Mouse (Mus musculus) gastrocnemius, postnatal 25 days (tissue): ENCODE results near the gene Fcgr2b. TPM values are rescaled to one million over a fixed set of nuclear protein-coding genes. Genes with fewer than 3 reads are reported as not detected.
"Not testable (repeated sequence)": the region's sequence is repeated elsewhere in the genome, so short reads cannot be mapped to it uniquely, and the experiment has no call there.

Experiments used
- DNase-seq: peaks from one replicate; pipeline ENCODE4 v3.0.0; 2022
- total RNA-seq, 2 experiments: library from RNA; stranded (reverse); gene quantifications; 1 replicate in 1 of 2; 2 replicates in 1 of 2; pipeline ENCODE4 v1.2.3; 2021

Gene Fcgr2b
- total RNA-seq, 2 experiments from 2014 or later, result 1.9 to 2.8 TPM

- DNase-seq, result no peak
Observed at GRCm38 (mm10) chr1:170975751-170976161, 591 bp downstream of the Fcgr2b start.

- not testable (repeated sequence) for DNase-seq
Observed at GRCm38 (mm10) chr1:170975350-170975749, 997 bp downstream of the Fcgr2b start.

- no peak for DNase-seq
Observed at GRCm38 (mm10) chr1:170974736-170975135, 1.6 kb downstream of the Fcgr2b start.

- DNase-seq, result no peak
Observed at GRCm38 (mm10) chr1:170974171-170974570, 2.2 kb downstream of the Fcgr2b start.

- DNase-seq, result no peak
Observed at GRCm38 (mm10) chr1:170972936-170973335, 3.4 kb downstream of the Fcgr2b start.

- DNase-seq, result no peak
Observed at GRCm38 (mm10) chr1:170972494-170972893, 3.9 kb downstream of the Fcgr2b start.

GRCm38 (mm10) chr1:170968576-170968975 is 7.8 kb downstream of the Fcgr2b start:
- DNase-seq, result no peak

GRCm38 (mm10) chr1:170967581-170967980 is 8.8 kb downstream of the Fcgr2b start:
- no peak for DNase-seq

GRCm38 (mm10) chr1:170963087-170963486 is 13.3 kb downstream of the Fcgr2b start:
- DNase-seq, result no peak

GRCm38 (mm10) chr1:170962301-170962700 is 14.0 kb downstream of the Fcgr2b start:
- DNase-seq, result no peak

- DNase-seq, result no peak
Observed at GRCm38 (mm10) chr1:170961101-170961500, 15.2 kb downstream of the Fcgr2b start.

- no peak for DNase-seq
Observed at GRCm38 (mm10) chr1:170959791-170960190, 16.6 kb downstream of the Fcgr2b start.

- DNase-seq, result no peak
Observed at GRCm38 (mm10) chr1:170958225-170958624, 18.1 kb downstream of the Fcgr2b start.

GRCm38 (mm10) chr1:170953192-170953591 is 23.2 kb downstream of the Fcgr2b start:
- no peak for DNase-seq

GRCm38 (mm10) chr1:170950772-170951171 is 25.6 kb downstream of the Fcgr2b start:
- no peak for DNase-seq

- not testable (repeated sequence) for DNase-seq
Observed at GRCm38 (mm10) chr1:170944908-170945307, 31.4 kb downstream of the Fcgr2b start.

- DNase-seq, result not testable (repeated sequence)
Observed at GRCm38 (mm10) chr1:170944151-170944550, 32.2 kb downstream of the Fcgr2b start.

GRCm38 (mm10) chr1:170939255-170939654 is 37.1 kb downstream of the Fcgr2b start:
- no peak for DNase-seq

- no peak for DNase-seq
Observed at GRCm38 (mm10) chr1:170934383-170934782, 42.0 kb downstream of the Fcgr2b start.

GRCm38 (mm10) chr1:170933940-170934339 is 42.4 kb downstream of the Fcgr2b start:
- DNase-seq, result no peak

GRCm38 (mm10) chr1:170933386-170933920 is 42.9 kb downstream of the Fcgr2b start:
- DNase-seq, result no peak

GRCm38 (mm10) chr1:170932043-170932442 is 44.3 kb downstream of the Fcgr2b start:
- no peak for DNase-seq

- DNase-seq, result no peak
Observed at GRCm38 (mm10) chr1:170929245-170929644, 47.1 kb downstream of the Fcgr2b start.

- no peak for DNase-seq
Observed at GRCm38 (mm10) chr1:170928467-170928866, 47.9 kb downstream of the Fcgr2b start.

GRCm38 (mm10) chr1:170927378-170927777 is 49.0 kb downstream of the Fcgr2b start, which contains the start of gene Fcrla:
TSS of gene Fcrla (minus strand) at chr1:170927583.
- DNase-seq, result no peak
